Mouse (Mus musculus) neural tube, embryonic 10.5 days (tissue): ENCODE measurements around the gene Gm28043.
"Not testable (repeated sequence)": the region's sequence is repeated elsewhere in the genome, so short reads cannot be mapped to it uniquely, and the experiment has no call there.

Experiments
- DNase-seq: peaks from one replicate; pipeline ENCODE4 v3.0.0-alpha.2; 2017; ENCODE audit warnings: low spot score; ENCODE audit errors: extremely low spot score

Gene Gm28043

DNA sequence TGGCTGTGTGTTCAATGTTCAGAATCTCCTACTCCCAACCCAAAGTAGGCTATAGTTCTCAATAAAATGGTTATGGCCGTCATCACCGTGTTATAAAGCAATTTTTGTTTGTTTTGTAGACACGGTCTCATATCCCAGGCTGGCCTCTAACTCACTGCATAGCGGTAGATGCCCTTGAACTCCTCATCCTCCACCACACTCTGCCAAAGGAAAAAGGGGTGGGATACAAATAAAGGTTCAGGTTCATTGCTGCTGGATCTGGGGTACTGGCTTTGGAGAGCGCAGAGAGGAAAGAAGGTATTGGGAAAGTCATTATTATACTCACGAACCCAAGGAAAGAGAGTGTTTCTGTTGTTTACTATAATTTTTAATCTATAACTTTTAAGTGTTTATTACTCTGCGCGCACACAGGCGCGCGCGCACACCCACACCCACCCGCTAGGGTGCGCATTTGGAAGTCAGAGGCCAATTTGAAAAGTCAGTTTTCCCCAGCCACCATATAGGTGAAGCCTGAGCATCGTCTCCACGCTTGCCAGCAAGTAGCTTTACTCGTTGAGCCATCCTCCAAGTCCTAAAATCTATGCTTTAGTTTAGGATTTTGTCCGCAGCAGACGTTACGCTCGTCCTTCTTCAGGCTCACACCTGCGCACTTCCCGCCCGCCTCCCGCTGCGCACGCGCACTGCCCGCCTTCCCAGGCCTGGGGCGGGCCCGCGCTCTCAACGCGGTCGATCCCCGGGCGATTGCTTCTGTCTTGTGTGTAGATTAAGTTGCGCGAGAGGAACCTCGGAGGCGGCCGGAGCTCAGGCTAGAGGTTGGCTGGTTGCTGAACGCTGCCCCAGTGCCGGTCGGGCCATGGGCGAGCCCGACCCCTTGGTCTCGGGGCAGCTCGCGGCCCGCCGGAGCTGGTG is at the start of gene Gm28043, which contains the start of gene Rnf8:
Gene Gm28043 (plus strand): TSS at position 762 of the 909 bp plus-strand sequence.
Gene Rnf8 (plus strand): TSS at position 676 of the 909 bp plus-strand sequence.
- DNase-seq, result peak; percentile 95

DNA sequence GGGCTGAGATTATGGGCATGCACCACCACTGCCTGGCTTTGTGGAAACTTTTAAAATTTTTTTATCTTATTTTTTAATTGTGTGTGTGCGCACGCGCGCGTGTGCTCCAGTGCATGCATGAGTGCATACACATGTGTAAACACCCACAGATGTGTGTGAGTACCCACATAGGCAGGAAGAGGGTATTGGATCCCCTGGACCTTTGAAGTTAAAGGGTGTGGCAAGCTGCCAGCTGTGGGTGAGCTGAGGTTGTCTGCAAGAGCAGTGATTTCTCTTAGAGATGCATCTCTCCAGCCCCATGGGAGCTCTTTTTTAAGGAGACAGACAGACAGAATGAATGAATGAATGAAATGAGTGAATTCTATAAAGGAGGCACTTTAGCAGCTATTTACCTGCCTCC is 49.2 kb upstream of the Gm28043 start:
- no peak for DNase-seq

DNA sequence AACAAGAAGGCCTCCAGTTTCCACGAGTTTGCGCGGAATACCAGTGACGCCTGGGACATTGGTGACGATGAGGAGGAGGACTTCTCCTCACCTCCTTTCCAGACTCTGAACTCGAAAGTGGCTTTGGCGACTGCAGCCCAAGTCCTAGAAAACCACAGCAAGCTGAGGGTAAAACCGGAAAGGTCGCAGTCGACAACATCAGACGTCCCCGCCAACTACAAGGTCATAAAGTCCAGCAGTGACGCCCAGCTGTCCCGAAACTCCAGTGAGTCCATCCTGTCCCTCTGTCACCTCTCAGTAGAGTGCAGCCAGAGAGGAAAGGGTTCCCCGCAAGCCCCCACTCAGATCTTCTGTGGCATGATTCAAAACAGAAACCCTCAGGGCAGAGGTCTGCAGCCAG is 46.2 kb upstream of the Gm28043 start:
- no peak for DNase-seq

GRCm38 (mm10) chr17:29569831-29570230 is 44.8 kb upstream of the Gm28043 start:
- DNase-seq, result no peak

DNA sequence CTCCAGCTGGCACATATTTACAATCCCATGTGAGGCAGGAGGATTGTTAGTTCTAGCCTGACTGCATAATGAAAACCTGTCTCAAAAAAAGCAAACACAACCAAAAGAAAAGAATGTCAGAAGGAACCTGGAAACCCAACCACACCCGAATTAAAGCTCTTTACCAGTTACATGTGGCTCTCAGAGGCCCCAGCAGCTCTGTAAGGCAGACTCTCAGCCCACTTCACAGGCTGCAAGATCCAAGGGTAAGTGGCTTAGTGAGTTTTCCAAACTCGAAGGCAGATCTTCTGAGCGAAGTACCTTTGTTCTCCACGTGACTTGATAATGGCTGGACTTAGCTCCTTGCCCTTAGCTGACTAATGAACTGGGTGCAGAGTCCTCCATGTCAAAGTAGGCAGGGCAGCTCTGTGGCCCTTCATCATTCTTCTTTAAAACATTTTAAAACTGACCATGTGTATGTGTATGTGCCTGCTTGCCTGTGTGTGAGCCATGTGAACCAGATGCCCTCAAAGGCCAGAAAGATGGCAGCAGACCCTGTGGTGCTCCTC is 35.0 kb upstream of the Gm28043 start:
- DNase-seq, result no peak

DNA sequence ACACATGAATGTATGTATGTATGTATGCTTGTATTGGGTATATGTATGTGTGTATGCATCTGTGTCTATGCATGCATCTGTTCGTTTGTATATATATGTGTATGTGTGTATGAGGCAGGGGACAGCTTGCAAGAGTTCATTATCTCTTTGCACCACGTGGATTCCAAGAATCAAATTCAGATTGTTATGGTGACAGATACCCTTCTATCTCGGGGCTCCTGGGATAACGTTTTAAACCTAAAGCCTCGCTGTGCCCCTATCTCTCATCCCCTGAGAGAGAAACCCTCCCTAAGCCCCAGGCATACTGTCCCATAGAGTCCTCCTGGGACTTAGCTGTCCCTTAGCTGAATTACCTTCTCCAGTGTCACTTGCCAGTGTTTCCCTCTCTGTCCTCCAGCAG is 31.1 kb upstream of the Gm28043 start:
- DNase-seq, result no peak

DNA sequence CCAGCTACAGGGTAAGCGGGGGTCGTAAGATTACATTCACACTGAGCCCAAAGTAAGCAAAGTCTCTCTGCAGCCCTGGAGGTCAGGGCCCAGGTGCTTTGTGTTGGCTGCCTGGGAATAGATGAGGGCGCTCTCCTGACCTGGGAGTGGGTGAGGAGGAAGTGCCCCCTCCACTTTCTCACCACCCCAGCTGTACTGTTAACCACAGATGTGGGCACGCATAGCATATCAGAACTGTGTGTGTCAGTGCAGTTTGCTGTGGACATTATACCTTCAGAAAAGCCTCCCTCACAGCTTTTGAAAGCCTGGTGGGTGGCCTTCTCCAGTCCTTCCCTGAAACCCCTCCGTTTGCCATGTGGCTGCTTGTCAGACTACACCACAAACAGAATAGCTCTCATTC is 30.4 kb upstream of the Gm28043 start:
- no peak for DNase-seq

DNA sequence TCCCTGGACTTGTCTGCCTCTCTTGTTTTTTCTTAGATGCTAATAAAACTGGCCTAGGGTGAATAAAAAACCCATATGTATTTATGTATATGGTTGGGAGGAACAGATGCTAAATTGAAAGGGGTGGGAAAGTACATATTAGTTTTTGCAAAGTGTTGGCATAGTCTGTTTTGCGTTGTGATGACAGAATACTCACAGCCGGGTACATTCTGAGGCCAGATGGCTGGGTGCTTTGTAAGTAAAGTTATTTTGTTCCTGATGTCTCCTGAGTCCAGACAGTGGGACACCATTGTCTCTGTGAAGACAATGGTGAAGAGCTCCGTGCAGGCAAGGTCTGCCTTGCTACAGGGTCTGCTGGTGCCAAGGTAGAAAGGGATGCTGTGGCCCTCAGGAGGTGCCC is 29.9 kb upstream of the Gm28043 start:
- no peak for DNase-seq

DNA sequence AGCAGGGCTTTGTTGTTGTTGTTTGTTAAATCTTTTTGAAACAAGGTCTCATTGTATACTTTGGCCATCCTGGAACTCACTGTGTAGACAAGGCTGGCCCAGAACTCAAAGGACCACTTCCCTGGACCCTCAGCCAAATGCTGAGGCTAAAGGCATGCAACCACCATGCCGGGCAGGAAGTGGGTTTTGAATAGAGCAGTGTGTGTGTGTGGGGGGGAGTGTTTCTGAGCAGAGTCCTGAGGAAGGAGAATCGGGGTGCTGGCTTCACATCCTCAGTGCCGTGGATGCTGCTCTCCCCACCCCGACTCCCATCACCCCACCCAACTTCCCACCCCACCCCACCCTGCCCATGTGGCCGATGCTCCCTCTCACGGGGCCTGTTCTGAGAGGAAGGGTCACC is 29.2 kb upstream of the Gm28043 start:
- DNase-seq, result no peak

GRCm38 (mm10) chr17:29586921-29587320 is 27.8 kb upstream of the Gm28043 start:
- no peak for DNase-seq

GRCm38 (mm10) chr17:29589221-29589898 is 25.3 kb upstream of the Gm28043 start:
- no peak for DNase-seq

- DNase-seq, result no peak
Observed at GRCm38 (mm10) chr17:29595891-29596770, 18.5 kb upstream of the Gm28043 start.

DNA sequence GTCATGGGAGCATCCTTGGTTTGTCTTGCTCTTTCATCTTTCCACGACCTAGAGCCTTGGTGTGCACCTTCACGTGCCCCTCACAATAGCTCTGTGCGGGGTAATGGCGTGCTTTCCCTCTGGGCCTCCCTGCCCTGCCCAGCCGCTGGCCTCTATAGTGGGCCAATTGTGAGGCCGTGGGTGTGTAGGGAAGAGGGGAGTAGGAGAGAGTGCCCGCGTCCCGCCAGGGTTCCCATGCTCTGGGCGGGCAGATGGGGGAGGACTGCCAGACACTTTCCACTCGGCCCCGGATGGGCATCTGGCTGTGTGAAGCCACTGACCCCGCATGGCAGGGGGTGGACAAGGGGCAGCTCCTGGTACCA is 17.9 kb upstream of the Gm28043 start:
- DNase-seq, result no peak

DNA sequence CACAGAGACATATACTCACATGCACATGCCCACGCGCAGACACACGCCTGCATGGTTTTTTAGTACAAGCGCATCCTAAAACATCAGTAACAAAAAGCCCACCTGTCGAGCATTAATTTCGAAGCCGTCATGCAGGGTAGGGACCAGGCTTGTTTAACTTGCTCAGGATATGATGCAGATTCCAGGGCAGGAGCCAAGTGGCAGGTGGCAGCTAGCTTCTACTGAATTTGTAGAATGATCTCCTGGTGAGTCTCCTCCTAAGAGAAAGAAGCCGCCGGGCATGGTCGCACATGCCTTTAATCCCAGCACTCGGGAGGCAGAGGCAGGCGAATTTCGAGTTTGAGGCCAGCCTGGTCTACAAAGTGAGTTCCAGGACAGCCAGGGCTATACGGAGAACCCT is 15.6 kb upstream of the Gm28043 start:
- DNase-seq, result no peak

DNA sequence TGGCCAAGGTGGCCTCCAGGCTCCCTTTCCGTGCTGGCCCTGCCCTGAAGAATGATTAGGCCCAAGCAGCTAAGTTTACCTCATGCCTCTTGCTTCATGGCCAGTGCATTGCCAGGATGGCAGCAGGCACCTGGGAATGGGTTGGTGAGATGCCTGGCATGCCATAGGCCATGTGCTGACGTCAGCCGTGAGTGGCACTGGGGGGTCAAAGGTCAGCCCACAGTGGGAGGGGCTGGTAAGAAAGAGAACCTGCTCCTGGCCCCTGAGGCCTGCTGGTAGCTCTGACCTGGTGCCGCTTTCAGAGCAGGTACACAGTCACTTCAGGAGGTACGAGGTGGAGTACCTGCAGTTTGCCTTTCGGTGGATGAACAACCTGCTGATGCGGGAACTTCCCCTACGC is 15.1 kb upstream of the Gm28043 start:
- DNase-seq, result no peak

DNA sequence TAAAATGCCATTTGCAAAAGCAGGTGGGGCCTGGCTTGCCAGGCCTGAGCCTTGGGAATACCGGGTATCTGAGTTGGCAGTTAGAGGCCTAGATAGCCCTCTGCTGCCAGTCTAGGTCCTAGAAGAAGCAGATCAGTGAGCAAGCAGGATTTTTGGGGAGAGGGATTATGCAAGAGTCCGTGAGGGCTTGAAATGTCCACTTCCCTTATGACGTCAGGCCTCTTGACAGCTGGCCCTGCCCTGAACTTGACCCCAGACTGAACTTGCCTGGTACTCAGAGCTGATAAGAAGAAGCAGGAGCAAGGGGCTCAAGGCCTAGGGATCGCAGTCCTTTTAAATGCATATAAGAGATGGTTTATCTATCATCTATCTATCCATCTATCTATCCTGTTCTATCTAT is 13.3 kb upstream of the Gm28043 start:
- DNase-seq, result no peak

- peak; percentile 87 for DNase-seq
Observed at GRCm38 (mm10) chr17:29603283-29603682, 11.4 kb upstream of the Gm28043 start.

DNA sequence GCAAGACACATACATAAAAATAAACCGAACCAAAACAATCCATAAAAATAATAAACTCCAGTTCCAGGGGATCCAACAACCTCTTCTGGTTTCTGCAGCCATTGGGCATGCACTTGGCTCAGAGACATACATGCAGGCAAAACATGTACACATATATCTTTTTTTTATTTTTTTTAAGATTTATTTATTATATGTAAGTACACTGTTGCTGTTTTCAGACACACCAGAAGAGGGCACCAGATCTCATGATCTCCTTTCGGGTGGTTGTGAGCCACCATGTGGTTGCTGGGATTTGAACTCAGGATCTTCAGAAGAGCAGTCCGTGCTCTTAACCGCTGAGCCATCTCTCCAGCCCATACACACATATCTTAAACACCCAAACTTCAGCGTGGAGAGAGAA is 1.2 kb upstream of the Gm28043 start:
- DNase-seq, result not testable (repeated sequence)

- DNase-seq, result no peak
Observed at GRCm38 (mm10) chr17:29615024-29615551, 412 bp downstream of the Gm28043 start.

- no peak for DNase-seq
Observed at GRCm38 (mm10) chr17:29615616-29616015, 940 bp downstream of the Gm28043 start.

DNA sequence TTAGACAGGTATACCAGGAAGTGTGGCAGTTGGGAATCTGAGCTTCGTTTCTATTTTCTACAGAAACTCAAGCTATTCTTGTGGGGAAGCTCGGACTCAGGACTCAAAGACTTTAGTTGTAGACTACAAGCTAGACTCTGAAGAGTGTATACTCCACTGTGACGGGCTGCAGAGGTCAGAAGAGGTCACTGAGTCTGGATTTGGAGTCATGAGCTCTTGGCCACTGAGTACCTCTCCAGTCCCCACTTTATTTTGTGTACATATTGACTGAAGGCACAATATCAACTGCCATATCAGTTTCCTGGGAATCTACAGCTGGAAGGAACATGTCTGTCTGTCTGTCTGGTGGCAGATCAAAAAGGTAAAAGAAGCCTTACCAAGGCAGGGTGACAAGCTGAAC is 4.6 kb downstream of the Gm28043 start:
- DNase-seq, result no peak
